Mouse (Mus musculus) heart, postnatal 25 days (tissue): ENCODE measurements around the gene Pi4ka. TPM values are rescaled to one million over a fixed set of nuclear protein-coding genes. Genes with fewer than 3 reads are reported as not detected.

Experiments used
- DNase-seq: peaks from one replicate; pipeline ENCODE4 v3.0.0; 2022; ENCODE audit warnings: low spot score
- intact Hi-C: fragments of 180-260 bp; cut with DNase I; formaldehyde crosslinking; loops from one replicate; pipeline ENCODE4 v1.15.1; 2025
- total RNA-seq, 2 experiments: library from RNA; stranded (reverse); gene quantifications; 2 replicates each; pipeline ENCODE4 v1.2.3; 2021

Gene Pi4ka
- 10 to 100 TPM; 53.2 to 56.3 TPM for total RNA-seq

DNA sequence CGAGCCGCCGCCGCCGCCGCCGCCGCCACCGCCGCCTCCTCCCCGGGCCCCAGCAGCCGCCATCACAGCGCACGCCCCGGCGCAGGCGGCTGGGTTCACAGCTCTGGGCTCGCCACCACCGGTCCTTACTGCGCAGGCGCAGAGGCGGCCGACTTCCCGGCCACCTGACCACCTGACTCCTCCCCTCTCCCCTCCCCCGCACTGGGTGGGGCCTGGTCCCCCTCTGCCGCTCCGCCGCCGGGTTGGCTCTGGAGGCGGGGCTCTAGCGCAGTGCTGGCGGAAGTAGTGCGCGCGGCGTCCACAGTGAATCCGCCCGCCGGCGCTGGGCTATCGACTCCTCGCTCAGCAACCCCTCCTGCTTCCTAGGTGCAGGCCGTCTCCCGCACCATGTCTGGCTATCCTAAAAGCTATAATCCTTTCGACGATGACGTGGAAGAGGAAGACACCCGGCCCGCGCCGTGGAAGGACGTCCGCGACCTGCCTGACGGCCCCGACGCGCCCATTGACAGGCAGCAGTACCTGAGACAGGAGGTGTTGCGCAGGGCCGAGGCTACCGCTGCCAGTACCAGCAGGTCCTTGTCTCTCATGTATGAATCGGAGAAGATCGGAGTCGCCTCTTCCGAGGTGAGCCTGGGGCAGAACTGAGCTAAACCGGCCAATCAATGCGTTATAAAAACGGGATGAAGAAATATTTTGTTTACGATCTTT is at the start of gene Pi4ka, which contains the start of gene Snap29:
TSS of gene Pi4ka (minus strand) at position 579 of the 708 bp plus-strand sequence.
TSS of gene Snap29 (plus strand) at position 251 of the 708 bp plus-strand sequence.
- DNase-seq: peak; percentile 99
- intact Hi-C loops: no loop called here

- DNase-seq: peak; percentile 9
- intact Hi-C loops: loop anchor here (5.0 kb wide), 1 partner anchor 55 kb away; the partner anchor contains the start of gene Lztr1
Observed at GRCm38 (mm10) chr16:17452373-17452715, 46.2 kb upstream of the Pi4ka start.

GRCm38 (mm10) chr16:17451541-17452372 is 45.6 kb upstream of the Pi4ka start, which contains the start of gene Crkl:
Crkl (plus strand) TSS chr16:17451987.
- intact Hi-C loops: loop anchor here (1.0 to 5.0 kb wide), 2 partner anchors 48 to 56 kb away; partner anchors contain the start of gene Lztr1
- peak; percentile 97 for DNase-seq

DNA sequence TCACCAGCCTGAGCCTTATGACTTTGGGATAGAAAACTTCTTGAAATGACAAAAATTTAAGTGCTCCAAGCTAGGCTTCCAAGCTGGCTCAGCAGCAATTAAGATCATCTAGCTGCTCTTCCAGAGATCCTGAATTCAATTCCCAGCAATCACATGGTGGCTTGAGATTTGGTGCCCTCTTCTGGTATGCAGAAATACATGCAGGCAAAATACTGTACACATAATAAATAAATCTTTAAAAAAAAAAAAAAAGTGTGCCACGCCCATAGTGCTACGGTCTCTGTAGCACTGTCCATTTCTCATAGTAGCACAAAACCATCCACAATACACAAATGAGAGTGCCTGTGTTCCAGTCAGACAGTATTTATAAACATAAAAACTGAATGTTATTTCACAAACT is 26.5 kb upstream of the Pi4ka start:
- no peak for DNase-seq
- intact Hi-C loops: loop anchor here (1.0 kb wide), 1 partner anchor 29 kb away; no protein-coding TSS in a partner anchor

GRCm38 (mm10) chr16:17423021-17423420 is 16.9 kb upstream of the Pi4ka start:
- intact Hi-C loops: no loop called here
- DNase-seq: no peak

DNA sequence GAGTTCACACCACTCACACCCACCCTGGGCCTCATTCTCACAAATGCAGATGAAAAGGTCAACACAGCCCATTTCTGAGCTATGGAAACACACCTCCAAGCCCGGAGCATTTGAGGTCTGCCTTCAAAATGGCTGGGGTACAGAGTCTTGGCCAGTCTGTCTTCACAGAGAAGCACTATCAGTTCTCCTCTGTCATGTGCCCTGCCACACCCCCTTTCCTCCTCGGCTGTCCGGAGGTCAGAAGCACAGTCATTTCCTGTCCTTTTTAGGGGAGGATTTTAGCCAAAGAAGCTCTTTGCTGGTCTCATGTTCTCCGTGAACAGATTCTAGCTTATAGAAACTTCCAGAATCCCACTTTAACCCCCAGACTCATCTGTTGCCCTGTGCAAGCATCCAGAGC is 4.1 kb upstream of the Pi4ka start:
- intact Hi-C loops: no loop called here
- no peak for DNase-seq

DNA sequence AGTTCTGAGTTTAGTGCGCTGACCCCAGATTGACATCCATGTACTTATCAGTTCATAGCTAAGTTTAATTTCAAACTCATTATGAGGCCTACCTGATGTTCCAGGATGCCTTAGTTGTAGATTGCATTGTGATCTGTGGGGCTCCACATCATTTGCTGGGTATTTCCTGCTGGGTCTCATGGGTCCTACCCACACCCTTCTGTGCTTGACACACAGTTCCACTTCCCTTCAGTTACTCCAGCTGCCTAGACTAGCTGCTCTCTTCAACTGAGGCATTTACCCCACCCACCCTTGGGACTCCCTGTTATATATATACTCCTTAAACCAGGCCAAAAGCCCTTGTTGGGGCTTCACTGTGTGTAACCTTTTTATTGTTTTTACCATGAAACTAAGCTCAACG is 2.9 kb upstream of the Pi4ka start:
- DNase-seq: no peak
- intact Hi-C loops: no loop called here

GRCm38 (mm10) chr16:17406512-17407231 is 558 bp upstream of the Pi4ka start:
- DNase-seq: no peak
- intact Hi-C loops: no loop called here

- DNase-seq: peak; percentile 47
- intact Hi-C loops: no loop called here
Observed at GRCm38 (mm10) chr16:17405271-17405696, 830 bp downstream of the Pi4ka start.

- intact Hi-C loops: loop anchor here (1.0 to 2.0 kb wide), 3 partner anchors 29 to 128 kb away; partner anchors contain the start of genes Crkl and Thap7
- no peak for DNase-seq
Observed at GRCm38 (mm10) chr16:17402855-17403254, 3.3 kb downstream of the Pi4ka start.

DNA sequence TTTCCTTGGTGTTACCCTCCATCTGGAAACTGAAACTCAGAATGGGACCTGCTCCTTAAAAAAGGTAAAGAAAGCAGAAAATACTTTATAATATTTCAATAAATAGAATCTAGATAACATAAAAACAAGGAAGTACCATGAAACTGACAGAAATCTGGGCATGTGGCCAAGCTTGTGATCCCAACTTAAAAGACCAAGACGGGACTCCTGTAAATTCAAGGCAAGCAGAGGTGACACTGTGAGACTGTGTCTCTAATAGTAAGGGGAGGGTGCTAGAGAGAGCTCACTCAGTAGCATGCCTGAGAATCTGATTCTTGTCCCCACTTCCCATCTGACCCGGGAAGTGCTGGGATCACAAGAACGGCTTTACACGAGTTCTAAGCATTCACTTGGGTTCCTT is 13.3 kb downstream of the Pi4ka start:
- DNase-seq: no peak
- intact Hi-C loops: no loop called here

GRCm38 (mm10) chr16:17383594-17384326 is 22.4 kb downstream of the Pi4ka start:
- intact Hi-C loops: no loop called here
- DNase-seq: no peak

DNA sequence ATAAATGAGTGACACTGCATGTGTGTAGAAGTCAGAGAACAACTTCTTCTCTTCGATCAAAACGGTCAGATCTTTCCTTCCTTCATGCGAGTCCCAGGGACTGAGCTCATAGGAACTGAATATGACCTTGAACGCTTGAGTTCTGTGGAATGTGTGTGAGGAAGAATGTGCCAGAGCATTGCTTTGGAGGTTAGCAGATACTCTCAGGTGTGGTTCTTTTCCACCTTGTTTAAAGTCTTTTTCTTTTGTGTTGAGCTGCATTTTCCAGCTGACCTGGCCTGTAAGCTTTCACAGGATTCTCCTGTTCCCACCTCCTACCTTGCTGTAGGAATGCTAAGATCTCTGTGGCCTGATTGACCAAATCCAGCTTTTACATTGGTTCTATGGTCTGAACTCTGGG is 23.8 kb downstream of the Pi4ka start:
- intact Hi-C loops: no loop called here
- no peak for DNase-seq

DNA sequence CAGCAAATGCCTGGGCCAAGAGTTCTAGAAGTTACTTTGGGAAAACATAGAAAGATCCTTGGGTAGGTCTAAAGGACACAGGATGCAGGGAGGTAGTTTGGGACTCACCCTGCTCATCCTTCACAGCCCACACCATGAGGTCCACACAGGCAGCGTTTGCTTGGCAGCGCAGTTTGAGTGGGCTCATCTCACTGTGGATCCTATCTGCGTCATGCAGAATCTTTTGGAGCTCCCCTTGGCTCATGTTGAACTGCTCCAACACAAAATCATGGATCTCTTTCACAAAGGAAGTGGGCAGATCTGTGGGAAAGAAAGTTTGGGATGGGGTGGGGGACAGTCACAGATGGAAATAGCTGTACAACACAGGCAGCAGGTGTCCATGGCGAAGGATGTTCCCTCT is 47.3 kb downstream of the Pi4ka start:
- intact Hi-C loops: no loop called here
- no peak for DNase-seq

DNA sequence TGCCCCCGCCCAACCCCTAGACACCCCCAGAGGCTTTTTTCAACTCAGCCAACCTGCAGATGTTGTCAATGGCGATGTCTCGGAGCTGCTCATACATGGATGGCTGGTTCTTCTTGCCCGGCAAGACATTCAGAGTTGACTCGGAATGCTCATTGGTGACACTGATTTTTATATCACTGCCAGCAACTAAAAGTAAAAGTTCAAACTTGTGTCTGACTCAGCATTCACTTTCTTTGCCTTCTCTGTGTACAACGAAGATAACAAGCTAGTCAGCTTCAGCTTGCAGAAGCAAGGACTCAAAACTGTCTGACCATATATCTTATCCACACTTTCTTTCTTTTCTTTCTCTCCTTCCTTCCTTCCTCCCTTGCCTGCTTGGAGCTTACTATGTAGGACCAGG is 50.1 kb downstream of the Pi4ka start:
- DNase-seq: no peak
- intact Hi-C loops: no loop called here

DNA sequence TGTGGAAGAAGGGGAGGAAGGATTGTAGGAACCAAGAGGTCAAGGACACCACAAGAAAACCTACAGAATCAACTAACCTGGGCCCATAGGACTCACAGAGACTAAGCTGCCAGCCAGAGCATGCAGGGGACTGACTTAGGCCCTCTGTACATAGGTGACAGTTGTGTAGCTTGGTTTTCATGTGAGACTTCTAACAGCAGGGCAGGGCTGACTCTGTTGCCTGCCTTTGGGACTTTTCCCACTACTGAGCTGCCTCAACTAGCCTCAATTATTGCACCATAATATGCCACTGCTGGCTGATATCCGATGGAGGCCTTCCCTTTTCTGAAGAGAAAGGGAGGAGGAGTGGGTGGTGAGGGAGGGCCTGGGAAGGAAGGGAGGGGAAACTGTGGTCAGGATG is 59.3 kb downstream of the Pi4ka start:
- intact Hi-C loops: no loop called here

GRCm38 (mm10) chr16:17345813-17346155 is 60.3 kb downstream of the Pi4ka start:
- DNase-seq: no peak
- intact Hi-C loops: no loop called here

More for the DNA sequence above, 59.3 kb downstream of the Pi4ka start:
- no peak for DNase-seq

GRCm38 (mm10) chr16:17345141-17345812 is 60.8 kb downstream of the Pi4ka start:
- no peak for DNase-seq

DNA sequence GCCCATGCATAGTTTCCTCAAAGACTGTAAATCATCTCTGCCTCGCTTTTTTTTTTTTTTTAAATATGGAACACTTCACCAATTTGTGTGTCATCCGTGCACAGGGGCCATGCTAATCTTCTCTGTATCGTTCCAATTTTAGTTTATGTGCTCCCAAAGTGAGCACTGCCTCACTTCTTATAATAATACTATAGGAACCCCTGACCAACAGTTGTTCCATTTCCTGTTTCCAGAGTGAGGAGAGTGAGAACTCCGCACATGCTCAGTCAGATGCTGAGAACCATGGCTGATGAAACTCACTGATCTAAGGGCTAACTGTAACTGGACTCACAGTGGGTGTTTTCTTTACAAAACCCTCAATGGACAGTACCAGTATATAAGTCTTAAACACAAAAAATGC is 64.3 kb downstream of the Pi4ka start:
- intact Hi-C loops: no loop called here
- DNase-seq: no peak

More at GRCm38 (mm10) chr16:17345141-17345812, 60.8 kb downstream of the Pi4ka start:
- intact Hi-C loops: no loop called here
